8 mouse cellular contexts compared by ENCODE assay signal in genomic region chr2:157204366-157205218, GRCm38 (mm10). TPM values are rescaled to one million over a fixed set of nuclear protein-coding genes. Genes with fewer than 3 reads are reported as not detected.
A peak's percentile ranks its signal among the peaks of the same experiment; 100 is the strongest.
DNase-seq lines count a peak whose midpoint lies in the region; ATAC-seq and TF ChIP-seq lines count a peak whose summit lies in the region.

Gene Rbl1, minus strand, starts transcription at chr2:157204534.

- no peak for TF ChIP-seq CTCF in E14TG2a.4 (conservative IDR thresholded peaks at IDR 0.05; ENCODE audit: low read length)

- peak within 1 kb of the TSS; percentile 94 for H3K9ac ChIP-seq in forebrain, embryonic 13.5 days
- H3K9ac ChIP-seq in neural tube, embryonic 15.5 days (replicated peaks) = peak within 1 kb of the TSS; percentile 91

- H3K36me3 ChIP-seq in E14TG2a.4 (ENCODE audit: insufficient read depth, low read length) = peaks cover 12% of the 10 kb centered on the region; the same call in 1 of the 2 replicates
- H3K36me3 ChIP-seq in forebrain, embryonic 13.5 days (ENCODE audit: poor library complexity, severe bottlenecking) = peaks cover 8% of the 10 kb centered on the region
- no peaks in the 10 kb centered on the region for H3K36me3 ChIP-seq in neural tube, embryonic 15.5 days

- H3K9me3 ChIP-seq in E14TG2a.4 (ENCODE audit: low read length) = peaks cover 12% of the 10 kb centered on the region
- H3K9me3 ChIP-seq in forebrain, embryonic 13.5 days (replicated peaks) = 0 out of 2 replicates have a peak, but pooled peaks cover 3% of the 10 kb centered on the region
- no peaks in the 10 kb centered on the region for H3K9me3 ChIP-seq in neural tube, embryonic 15.5 days (replicated peaks)

- peak; percentile 92 for DNase-seq in c-Kit-positive CD71-positive TER-119-positive erythroid progenitor cells, embryonic 14.5 days (ENCODE audit: low spot score)
- DNase-seq in heart, postnatal 14 days = peak; percentile 89
- DNase-seq in layer of hippocampus, adult 11-12 months (ENCODE audit: low spot score) = peak; percentile 87
- DNase-seq in lung, adult 18-20 months = peak; percentile 90 to 91
- DNase-seq in testis, postnatal 14 days (ENCODE audit: low spot score) = peak; percentile 93

- peaks cover 21% of the 10 kb centered on the region for H3K4me1 ChIP-seq in E14TG2a.4 (replicated peaks; ENCODE audit: low read depth, low read length)
- peaks cover 28% of the 10 kb centered on the region for H3K4me1 ChIP-seq in forebrain, embryonic 13.5 days
- H3K4me1 ChIP-seq in neural tube, embryonic 15.5 days = peaks cover 17% of the 10 kb centered on the region

- H3K4me3 ChIP-seq in E14TG2a.4 (replicated peaks; ENCODE audit: low read length) = peak within 1 kb of the TSS; percentile 88
- peak within 1 kb of the TSS; percentile 79 for H3K4me3 ChIP-seq in forebrain, embryonic 13.5 days
- peak within 1 kb of the TSS; percentile 81 for H3K4me3 ChIP-seq in neural tube, embryonic 15.5 days (replicated peaks)

- peak within 1 kb of the TSS; percentile 79 for H3K4me2 ChIP-seq in forebrain, embryonic 13.5 days
- peak within 1 kb of the TSS; percentile 78 for H3K4me2 ChIP-seq in neural tube, embryonic 15.5 days

- intact Hi-C loops in heart, postnatal 14 days (cut with DNase I) = no loop called here

- ATAC-seq in forebrain, embryonic 13.5 days = peak; percentile 87
- peak; percentile 92 for ATAC-seq in neural tube, embryonic 15.5 days (ENCODE audit: low FRiP score)

- peak within 1 kb of the TSS; percentile 98 for H3K27ac ChIP-seq in forebrain, embryonic 13.5 days
- H3K27ac ChIP-seq in neural tube, embryonic 15.5 days (replicated peaks) = peak within 1 kb of the TSS; percentile 97

- no peaks in the 10 kb centered on the region for H3K27me3 ChIP-seq in E14TG2a.4 (ENCODE audit: insufficient read depth, low read length)
- no peaks in the 10 kb centered on the region for H3K27me3 ChIP-seq in forebrain, embryonic 13.5 days
- H3K27me3 ChIP-seq in neural tube, embryonic 15.5 days (replicated peaks) = no peaks in the 10 kb centered on the region

- under 1% methylated on average over 73 of the region's 73 CpGs for WGBS in forebrain, embryonic 13.5 days
- WGBS in neural tube, embryonic 15.5 days = 2% methylated on average over 73 of the region's 73 CpGs

RNA-seq across cellular contexts. Expression of gene Rbl1, which starts in this region (rescaled TPM):
- polyA plus RNA-seq in forebrain, embryonic 13.5 days (2015; fragmentation: Nextera tagmentation; extraction: Ambion mirVana) = 24.3 and 25.6 TPM in 2 replicates
- 1 to 10 TPM; 3.1 to 4.3 TPM for total RNA-seq in heart, postnatal 14 days (2021)
- polyA plus RNA-seq in neural tube, embryonic 15.5 days (2015; fragmentation: Nextera tagmentation; extraction: Ambion mirVana) = 4.9 and 9.2 TPM in 2 replicates

Comparison
In these comparisons a context has a peak if more than half of its experiments do, and no peak if none do; other contexts are left out.
1. Peak in every context shown above with its lines: DNase-seq, ATAC-seq, H3K4me3 ChIP-seq and H3K27ac ChIP-seq.